12 mouse cellular contexts compared by ENCODE assay signal in the genomic region with DNA sequence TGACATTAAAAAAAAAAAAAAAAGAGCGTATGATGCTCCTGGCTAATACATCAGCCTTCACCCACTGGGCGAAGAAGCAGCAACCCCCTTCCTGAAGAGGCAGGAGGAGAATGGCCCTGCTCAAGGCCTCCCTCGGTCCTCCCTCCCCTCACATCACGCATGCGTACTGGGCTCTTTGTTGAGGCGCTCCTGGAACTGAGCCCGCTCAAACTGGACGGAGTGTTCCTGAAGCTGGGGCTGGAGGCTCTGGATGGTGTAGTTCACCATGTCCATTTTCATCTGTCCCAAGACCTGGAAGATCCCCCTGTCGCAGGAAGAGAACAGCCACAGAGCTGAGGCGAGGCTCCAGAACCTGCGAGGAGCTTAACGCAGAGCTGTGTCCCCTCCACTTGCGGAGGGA. TPM values are rescaled to one million over a fixed set of nuclear protein-coding genes. Genes with fewer than 3 reads are reported as not detected.
DNase-seq lines count a peak whose midpoint lies in the region; ATAC-seq and TF ChIP-seq lines count a peak whose summit lies in the region.
"Had no signal": no experiment of that assay in that cellular context is flagged by ENCODE, and none has a peak within 500 bp of the region (broad histone marks: within the 10 kb centered on the region; RNA-seq: fewer than 3 reads in every experiment).

No protein-coding gene starts in this region.

- H3K27me3 ChIP-seq in hindbrain, postnatal 0 days (ENCODE audit: insufficient read depth, low read length) = no peaks in the 10 kb centered on the region
- no peaks in the 10 kb centered on the region for H3K27me3 ChIP-seq in hindbrain, embryonic 13.5 days
- no peaks in the 10 kb centered on the region for H3K27me3 ChIP-seq in midbrain, embryonic 14.5 days (ENCODE audit: control insufficient read depth, insufficient read depth, low read length)
- H3K27me3 ChIP-seq in midbrain, embryonic 16.5 days (ENCODE audit: control insufficient read depth, insufficient read depth, low read depth, low read length) = no peaks in the 10 kb centered on the region
- H3K27me3 ChIP-seq: limb, embryonic 15.5 days had no signal

- H3K4me3 ChIP-seq in hindbrain, postnatal 0 days (ENCODE audit: low read length) = no peak overlapping the region
- H3K4me3 ChIP-seq in hindbrain, embryonic 13.5 days = no peak overlapping the region
- no peak overlapping the region for H3K4me3 ChIP-seq in midbrain, embryonic 14.5 days (replicated peaks; ENCODE audit: low read depth, low read length)
- H3K4me3 ChIP-seq in midbrain, embryonic 16.5 days (ENCODE audit: low read depth, low read length) = no peak overlapping the region
- H3K4me3 ChIP-seq: limb, embryonic 15.5 days; myocyte had no signal

- no peak overlapping the region for H3K27ac ChIP-seq in hindbrain, postnatal 0 days
- no peak overlapping the region for H3K27ac ChIP-seq in hindbrain, embryonic 13.5 days
- no peak overlapping the region for H3K27ac ChIP-seq in midbrain, embryonic 14.5 days (replicated peaks; ENCODE audit: low read depth, low read length)
- no peak overlapping the region for H3K27ac ChIP-seq in midbrain, embryonic 16.5 days (ENCODE audit: low read length)
- H3K27ac ChIP-seq: limb, embryonic 15.5 days; macrophage had no signal

- no peaks in the 10 kb centered on the region for H3K9me3 ChIP-seq in hindbrain, postnatal 0 days (ENCODE audit: low read length)
- no peaks in the 10 kb centered on the region for H3K9me3 ChIP-seq in hindbrain, embryonic 13.5 days
- H3K9me3 ChIP-seq in midbrain, embryonic 14.5 days (ENCODE audit: control insufficient read depth, low read length) = no peaks in the 10 kb centered on the region
- H3K9me3 ChIP-seq in midbrain, embryonic 16.5 days (replicated peaks; ENCODE audit: control insufficient read depth, low read length, poor library complexity, severe bottlenecking) = no peaks in the 10 kb centered on the region
- H3K9me3 ChIP-seq: limb, embryonic 15.5 days had no signal

- peak; percentile 61 for DNase-seq in hindbrain, postnatal 0 days (ENCODE audit: low spot score)
- peak; percentile 50 for DNase-seq in midbrain, embryonic 14.5 days
- DNase-seq in adrenal gland, adult 8-10 months = peak; percentile 78
- peak; percentile 91 for DNase-seq in testis, postnatal 10 days (ENCODE audit: low spot score)
- no peak for DNase-seq in kidney, adult 18-20 months
- DNase-seq: cerebellum, adult 11 months; retina, postnatal 1 day had no signal

- 0 out of 2 replicates have a peak, but pooled peaks have one; percentile 40 for ATAC-seq in hindbrain, postnatal 0 days
- no peak for ATAC-seq in hindbrain, embryonic 13.5 days (ENCODE audit: low FRiP score)
- no peak for ATAC-seq in midbrain, embryonic 14.5 days (ENCODE audit: low FRiP score, low TSS enrichment)
- no peak for ATAC-seq in midbrain, embryonic 16.5 days

- H3K36me3 ChIP-seq in hindbrain, postnatal 0 days (ENCODE audit: insufficient read depth, low read length) = no peaks in the 10 kb centered on the region
- no peaks in the 10 kb centered on the region for H3K36me3 ChIP-seq in hindbrain, embryonic 13.5 days
- H3K36me3 ChIP-seq in midbrain, embryonic 14.5 days (ENCODE audit: control insufficient read depth, insufficient read depth, low read length) = no peaks in the 10 kb centered on the region
- no peaks in the 10 kb centered on the region for H3K36me3 ChIP-seq in midbrain, embryonic 16.5 days (ENCODE audit: control insufficient read depth, insufficient read depth, low read length)
- H3K36me3 ChIP-seq: limb, embryonic 15.5 days had no signal

- TF ChIP-seq CTCF in hindbrain, postnatal 0 days (IDR thresholded peaks at IDR 0.05; ENCODE audit: low read depth) = no peak

- no peaks in the 10 kb centered on the region for H3K4me1 ChIP-seq in hindbrain, postnatal 0 days (ENCODE audit: insufficient read depth, low read length)
- H3K4me1 ChIP-seq in hindbrain, embryonic 13.5 days (replicated peaks) = no peaks in the 10 kb centered on the region
- no peaks in the 10 kb centered on the region for H3K4me1 ChIP-seq in midbrain, embryonic 14.5 days (ENCODE audit: control insufficient read depth, insufficient read depth, low read length)
- no peaks in the 10 kb centered on the region for H3K4me1 ChIP-seq in midbrain, embryonic 16.5 days (ENCODE audit: control insufficient read depth, insufficient read depth, low read length)

- WGBS in hindbrain, postnatal 0 days = 78% methylated on average over 13 of the region's 13 CpGs
- WGBS in hindbrain, embryonic 13.5 days = 86% methylated on average over 13 of the region's 13 CpGs
- 90% methylated on average over 13 of the region's 13 CpGs for WGBS in midbrain, embryonic 14.5 days
- WGBS in midbrain, embryonic 16.5 days = 79% methylated on average over 13 of the region's 13 CpGs

- no peak overlapping the region for H3K9ac ChIP-seq in hindbrain, postnatal 0 days (replicated peaks; ENCODE audit: low read length)
- no peak overlapping the region for H3K9ac ChIP-seq in hindbrain, embryonic 13.5 days
- no peak overlapping the region for H3K9ac ChIP-seq in midbrain, embryonic 14.5 days (replicated peaks; ENCODE audit: low read length)
- H3K9ac ChIP-seq in midbrain, embryonic 16.5 days (ENCODE audit: low read depth, low read length) = no peak overlapping the region
- H3K9ac ChIP-seq: limb, embryonic 15.5 days had no signal

- H3K4me2 ChIP-seq in hindbrain, postnatal 0 days (ENCODE audit: low read depth, low read length) = no peak overlapping the region
- H3K4me2 ChIP-seq in hindbrain, embryonic 13.5 days = no peak overlapping the region
- H3K4me2 ChIP-seq in midbrain, embryonic 14.5 days (ENCODE audit: low read length) = no peak overlapping the region
- H3K4me2 ChIP-seq in midbrain, embryonic 16.5 days (ENCODE audit: low read length) = no peak overlapping the region
- H3K4me2 ChIP-seq: limb, embryonic 15.5 days had no signal

RNA-seq across cellular contexts. Expression of gene Tcp11, which starts 10.2 kb away (rescaled TPM):
- total RNA-seq in hindbrain, postnatal 0 days (2014; rRNA removed) = 2.9 and 3.6 TPM in 2 replicates
- polyA plus RNA-seq in hindbrain, postnatal 0 days (2015; fragmentation: Nextera tagmentation; extraction: Ambion mirVana) = 1.9 and 2.0 TPM in 2 replicates
- polyA plus RNA-seq in hindbrain, embryonic 13.5 days (2015; fragmentation: Nextera tagmentation; extraction: Ambion mirVana) = 1.4 and 1.7 TPM in 2 replicates
- 0.88 and 1.1 TPM in 2 replicates for polyA plus RNA-seq in midbrain, embryonic 14.5 days (2014; fragmentation: Nextera tagmentation; extraction: Ambion mirVana)
- polyA plus RNA-seq in midbrain, embryonic 16.5 days (2015; fragmentation: Nextera tagmentation; extraction: Ambion mirVana) = 2.0 TPM in 2 replicates
- total RNA-seq in adrenal gland, adult 8-10 months (2022) = under 1 TPM in 1 of 4 experiments, not detected in 3; 0.46 TPM
- polyA plus RNA-seq: macrophage, myocyte had no signal
